Mouse (Mus musculus) bone marrow macrophage, adult 2 months (primary cell): ENCODE measurements at regions not wholly inside any gene's neighbourhood (a gene's known extent, or its start where the extent isn't known, plus 50 kb on each side); places are given as distances from the start of the nearest gene placed in this dataset.

ENCODE experiments used
- CTCF ChIP-seq: IDR thresholded peaks from 2 replicates; pipeline ENCODE4 v1.5.1; 2012; ENCODE audit warnings: low read depth, mild to moderate bottlenecking, low read length, moderate library complexity
- POLR2A ChIP-seq: IDR thresholded peaks from 2 replicates; pipeline ENCODE4 v1.6.1; 2012; ENCODE audit warnings: mild to moderate bottlenecking, low read depth, low read length, borderline replicate concordance

DNA sequence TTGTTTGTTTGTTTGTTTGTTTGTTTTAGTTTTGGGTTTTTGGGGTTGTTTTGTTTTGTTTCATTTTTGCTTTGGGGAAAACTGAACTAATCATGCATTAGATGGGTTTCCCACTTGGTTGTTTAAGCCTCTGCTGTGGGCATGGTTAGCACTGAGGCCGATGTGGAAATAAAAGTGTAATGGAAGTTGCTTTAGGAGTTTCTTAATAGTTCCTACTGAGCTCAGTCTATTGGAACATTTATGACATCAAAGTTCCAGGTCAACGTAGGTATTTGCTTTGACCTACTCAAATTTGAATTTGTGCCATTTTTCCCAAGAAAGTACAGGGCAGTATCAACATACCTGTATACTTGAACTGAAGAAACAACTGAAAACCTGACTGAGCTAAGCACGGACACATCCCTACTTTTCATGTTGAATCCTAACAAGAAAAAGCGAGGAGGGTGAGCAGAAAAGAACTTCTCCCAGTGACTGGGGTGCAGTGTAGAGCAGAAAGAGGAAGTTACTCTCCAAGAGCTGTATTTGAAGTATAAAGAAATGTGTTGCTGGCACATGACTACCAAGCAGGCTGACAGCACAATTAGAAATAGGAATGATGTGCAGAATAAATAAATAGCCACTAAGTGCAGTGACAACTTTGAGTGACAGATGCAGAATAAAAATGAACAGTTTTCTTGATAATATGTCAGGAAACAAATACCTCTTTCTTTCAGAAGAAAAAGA, 122.0 kb upstream of the Atp2b1 start:
- TF ChIP-seq CTCF (no peak), POLR2A (no peak)
